Mouse (Mus musculus): ENCODE measurements around the gene Ggnbp2. TPM values are rescaled to one million over a fixed set of nuclear protein-coding genes. Genes with fewer than 3 reads are reported as not detected.

Ggnbp2 gene
- total RNA-seq, 2 experiments from 2014 or later = 93.8 to 97.1 TPM

GRCm38 (mm10) chr11:84821131-84821770, 49.4 kb downstream of the Ggnbp2 start:
- Histone ChIP-seq H3K27ac (no peak overlapping the region), H3K4me3 (no peak overlapping the region)
- no peak for DNase-seq (ENCODE audit: extremely low spot score in 1 of 2, low spot score in 2 of 2)
- intact Hi-C loops (cut with DNase I) = no loop called here
- no peak for TF ChIP-seq CTCF (IDR thresholded peaks at IDR 0.05)

GRCm38 (mm10) chr11:84818961-84819692, 51.5 kb downstream of the Ggnbp2 start, which contains the start of gene Mrm1:
Gene Mrm1, minus strand, starts transcription at chr11:84819515.
- peak within 1 kb of the TSS; percentile 94 for H3K27ac ChIP-seq
- intact Hi-C loops (cut with DNase I) = loop anchor here (1.0 to 2.0 kb wide), 2 partner anchors 390 to 640 kb away; no protein-coding TSS in a partner anchor
- H3K4me3 ChIP-seq = peak within 1 kb of the TSS; percentile 79
- peak; percentile 87 for TF ChIP-seq CTCF (IDR thresholded peaks at IDR 0.05)
- DNase-seq (ENCODE audit: extremely low spot score in 1 of 2, low spot score in 2 of 2) = peak; percentile 91 to 93

GRCm38 (mm10) chr11:84818085-84818960, 52.3 kb downstream of the Ggnbp2 start:
- intact Hi-C loops (cut with DNase I) = loop anchor here (1.0 to 2.0 kb wide), 2 partner anchors 390 to 639 kb away; no protein-coding TSS in a partner anchor
- peak; percentile 93 for TF ChIP-seq CTCF (IDR thresholded peaks at IDR 0.05)
- H3K27ac ChIP-seq = peak overlapping the region; percentile 94

GRCm38 (mm10) chr11:84817362-84817761, 53.3 kb downstream of the Ggnbp2 start:
- intact Hi-C loops (cut with DNase I) = no loop called here
- Histone ChIP-seq H3K27ac (no peak overlapping the region), H3K4me3 (no peak overlapping the region; the same call in 1 of the 2 replicates)
- no peak for DNase-seq (ENCODE audit: extremely low spot score in 1 of 2, low spot score in 2 of 2)
- TF ChIP-seq CTCF (IDR thresholded peaks at IDR 0.05) = peak; percentile 25

More at GRCm38 (mm10) chr11:84818085-84818960, 52.3 kb downstream of the Ggnbp2 start:
- H3K4me3 ChIP-seq = peak overlapping the region; percentile 79
- peak; percentile 72 to 73 for DNase-seq (ENCODE audit: extremely low spot score in 1 of 2, low spot score in 2 of 2)

GRCm38 (mm10) chr11:84813724-84814510, 56.7 kb downstream of the Ggnbp2 start:
- intact Hi-C loops (cut with DNase I) = loop anchor here (2.0 to 5.0 kb wide), 2 partner anchors 532 to 549 kb away; no protein-coding TSS in a partner anchor
- no peak overlapping the region for H3K27ac ChIP-seq
- H3K4me3 ChIP-seq = no peak overlapping the region
- DNase-seq (ENCODE audit: extremely low spot score in 1 of 2, low spot score in 2 of 2) = peak; percentile 64 to 84
- TF ChIP-seq CTCF (IDR thresholded peaks at IDR 0.05) = peak; percentile 93

- no peak for DNase-seq (ENCODE audit: extremely low spot score in 1 of 2, low spot score in 2 of 2)
Measured at GRCm38 (mm10) chr11:84804373-84804772, 66.2 kb downstream of the Ggnbp2 start.

GRCm38 (mm10) chr11:84797627-84798353, 72.8 kb downstream of the Ggnbp2 start:
- no peak overlapping the region for H3K27ac ChIP-seq
- intact Hi-C loops (cut with DNase I) = no loop called here
- TF ChIP-seq CTCF (IDR thresholded peaks at IDR 0.05) = peak; percentile 91
- no peak overlapping the region for H3K4me3 ChIP-seq
- peak; percentile 69 to 77 for DNase-seq (ENCODE audit: extremely low spot score in 1 of 2, low spot score in 2 of 2)

More at GRCm38 (mm10) chr11:84804373-84804772, 66.2 kb downstream of the Ggnbp2 start:
- intact Hi-C loops (cut with DNase I) = no loop called here
- no peak overlapping the region for H3K27ac ChIP-seq
- TF ChIP-seq CTCF (IDR thresholded peaks at IDR 0.05) = no peak
- H3K4me3 ChIP-seq = no peak overlapping the region

GRCm38 (mm10) chr11:84797026-84797425, 73.6 kb downstream of the Ggnbp2 start:
- H3K4me3 ChIP-seq = no peak overlapping the region
- no peak overlapping the region for H3K27ac ChIP-seq
- intact Hi-C loops (cut with DNase I) = no loop called here
- TF ChIP-seq CTCF (IDR thresholded peaks at IDR 0.05) = no peak
- DNase-seq (ENCODE audit: extremely low spot score in 1 of 2, low spot score in 2 of 2) = no peak

- Histone ChIP-seq H3K4me3 (peak overlapping the region; percentile 32; the same call in 1 of the 2 replicates), H3K27ac (no peak overlapping the region)
- DNase-seq (ENCODE audit: extremely low spot score in 1 of 2, low spot score in 2 of 2) = peak; percentile 73 to 84
- intact Hi-C loops (cut with DNase I) = loop anchor here (1.0 to 5.0 kb wide), 6 partner anchors 70 to 532 kb away; partner anchors contain the start of gene Aatf
- peak; percentile 94 for TF ChIP-seq CTCF (IDR thresholded peaks at IDR 0.05)
Measured at GRCm38 (mm10) chr11:84794496-84795113, 76.0 kb downstream of the Ggnbp2 start.

Data from left cerebral cortex, adult 2 months (tissue).